Mouse (Mus musculus): Measurements from ENCODE around the gene Rnft1.

- TF ChIP-seq POLR2A (IDR thresholded peaks at IDR 0.05; ENCODE audit: insufficient read length, low read depth) (no peak), TCF3 (IDR thresholded peaks at IDR 0.05; ENCODE audit: insufficient read length, low read depth) (no peak)
Measured at GRCm38 (mm10) chr11:86453991-86454390, 30.5 kb upstream of the Rnft1 start.
